Mouse (Mus musculus): ENCODE measurements around the gene Adamtsl4.
"Not testable (repeated sequence)": the region's sequence is repeated elsewhere in the genome, so short reads cannot be mapped to it uniquely, and the experiment has no call there.

Gene Adamtsl4

DNA sequence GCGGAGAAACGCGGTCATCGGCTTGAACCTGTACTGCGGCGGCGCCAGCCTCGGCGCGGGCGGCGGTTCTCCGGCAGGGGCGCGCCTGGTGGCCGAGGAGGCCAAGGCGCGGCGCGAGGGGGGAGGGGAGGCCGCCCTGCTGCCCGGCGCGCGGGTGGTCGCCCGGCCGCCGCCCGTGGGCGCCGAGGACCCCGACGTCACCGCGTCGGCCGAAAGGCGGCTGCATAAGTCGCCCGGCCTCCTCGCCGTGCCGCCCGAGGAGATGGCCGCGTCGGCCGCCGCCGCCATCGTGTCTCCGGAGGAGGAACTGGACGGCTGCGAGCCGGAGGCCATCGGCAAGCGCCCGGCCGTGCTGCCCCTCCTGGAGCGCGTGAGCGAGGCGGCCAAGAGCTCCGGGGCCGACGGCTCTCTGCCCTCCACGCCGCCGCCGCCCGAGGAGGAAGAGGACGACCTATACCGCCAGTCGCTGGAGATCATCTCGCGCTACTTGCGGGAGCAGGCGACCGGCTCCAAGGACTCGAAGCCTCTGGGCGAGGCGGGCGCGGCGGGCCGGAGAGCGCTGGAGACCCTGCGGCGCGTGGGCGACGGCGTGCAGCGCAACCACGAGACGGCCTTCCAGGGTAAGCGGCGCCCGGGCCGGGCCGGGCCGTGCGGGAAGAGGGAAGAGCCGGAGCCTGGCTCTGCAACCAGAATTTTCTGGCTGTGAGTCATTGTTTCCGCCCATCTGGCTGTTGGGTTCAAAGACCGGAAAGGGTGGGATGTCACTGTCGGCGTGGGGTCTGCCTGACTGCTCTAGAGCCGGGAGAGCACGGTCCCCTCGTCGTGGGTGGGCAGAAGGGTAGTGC, 28.6 kb downstream of the Adamtsl4 start:
- DNase-seq, result peak; percentile 79

DNA sequence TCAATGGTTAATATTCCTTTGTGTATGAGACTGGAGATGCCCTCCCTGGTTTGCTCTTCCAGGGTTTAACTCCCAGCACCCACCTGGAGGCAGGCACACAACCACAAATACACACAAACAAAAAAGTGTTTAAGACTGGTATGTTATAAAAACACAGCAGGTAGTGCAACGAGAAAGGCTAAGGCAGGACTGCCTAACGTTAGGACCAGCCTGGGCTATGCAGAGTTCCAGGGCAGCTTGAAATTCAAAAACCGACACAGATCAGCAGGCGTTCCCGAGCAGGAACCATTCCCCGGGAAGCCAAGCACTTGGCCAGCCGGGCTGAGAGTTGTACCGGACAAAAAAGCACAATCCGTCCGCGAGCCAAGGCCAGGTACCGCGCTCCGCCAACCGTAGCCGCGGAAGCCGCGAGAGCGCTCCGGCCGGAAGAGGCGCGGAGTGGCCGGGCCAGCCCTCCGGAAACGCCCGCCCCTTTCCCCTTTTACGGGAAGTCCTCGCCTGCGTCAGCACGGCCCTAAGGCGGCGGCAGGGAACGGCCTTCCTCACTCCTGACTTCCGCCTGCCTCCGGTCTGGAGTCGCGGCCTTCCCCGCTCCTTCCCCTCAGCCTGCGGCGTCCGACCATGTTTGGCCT, 29.4 kb downstream of the Adamtsl4 start, which contains the start of gene Mcl1:
Mcl1 (plus strand) TSS at position 553 of the 632 bp plus-strand sequence.
- DNase-seq, result peak; percentile 94

DNA sequence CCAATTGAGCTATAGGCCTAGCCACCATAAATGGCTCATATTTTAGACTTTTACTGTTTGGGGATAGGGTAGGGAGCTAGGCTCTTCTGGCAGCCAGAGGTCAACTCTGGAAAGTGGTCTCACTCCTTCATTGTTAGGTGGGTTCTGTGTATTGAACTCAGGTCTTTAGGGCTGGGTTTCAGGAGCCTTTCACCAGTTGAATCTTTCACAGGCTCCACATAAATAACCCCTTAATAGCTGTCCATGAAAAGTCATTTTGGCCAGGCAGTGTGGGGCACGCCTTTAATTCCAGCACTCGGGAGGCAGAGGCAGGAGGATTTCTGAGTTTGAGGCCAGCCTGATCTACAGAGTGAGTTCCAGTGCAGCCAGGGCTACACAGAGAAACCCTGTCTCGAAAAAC, 30.0 kb downstream of the Adamtsl4 start:
- DNase-seq, result no peak

DNA sequence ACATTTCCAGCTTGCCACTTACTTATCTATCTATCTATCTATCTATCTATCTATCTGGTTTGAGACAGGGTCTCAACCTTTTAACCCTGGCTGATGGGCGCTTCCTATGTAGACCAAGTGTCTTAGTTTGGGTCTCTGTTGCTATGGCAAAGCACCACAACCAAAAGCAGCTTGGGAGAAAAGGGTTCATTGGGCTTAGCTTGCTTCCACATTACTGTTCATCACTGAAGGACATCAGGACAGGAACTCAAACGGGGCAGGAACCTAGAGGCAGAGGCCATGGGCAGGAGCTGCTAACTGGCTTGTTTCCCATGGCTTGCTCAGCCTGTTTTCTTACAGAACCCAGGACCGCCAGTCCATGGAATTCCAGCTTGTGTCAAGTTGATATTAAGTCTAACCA, 30.6 kb downstream of the Adamtsl4 start:
- DNase-seq, result no peak

DNA sequence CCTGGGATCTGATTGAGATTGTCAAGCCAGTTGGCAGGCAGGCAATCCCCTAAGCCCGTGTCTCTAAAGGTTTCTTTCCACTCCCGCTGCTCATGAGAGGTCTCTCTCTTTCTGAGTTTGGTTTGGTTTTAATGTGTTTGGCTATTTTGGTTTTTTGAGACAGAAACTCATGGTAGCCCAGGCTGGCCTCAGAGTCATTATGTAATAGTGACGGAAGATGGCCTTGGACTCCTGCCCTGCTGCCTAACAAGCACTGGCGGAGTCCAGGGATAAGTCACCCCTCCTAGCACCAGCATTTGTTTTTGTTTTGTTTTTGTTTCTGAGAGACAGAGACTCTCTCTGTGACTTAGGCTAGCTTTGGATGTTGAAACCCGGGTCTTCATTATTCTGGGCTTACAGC, 32.3 kb downstream of the Adamtsl4 start:
- no peak for DNase-seq

DNA sequence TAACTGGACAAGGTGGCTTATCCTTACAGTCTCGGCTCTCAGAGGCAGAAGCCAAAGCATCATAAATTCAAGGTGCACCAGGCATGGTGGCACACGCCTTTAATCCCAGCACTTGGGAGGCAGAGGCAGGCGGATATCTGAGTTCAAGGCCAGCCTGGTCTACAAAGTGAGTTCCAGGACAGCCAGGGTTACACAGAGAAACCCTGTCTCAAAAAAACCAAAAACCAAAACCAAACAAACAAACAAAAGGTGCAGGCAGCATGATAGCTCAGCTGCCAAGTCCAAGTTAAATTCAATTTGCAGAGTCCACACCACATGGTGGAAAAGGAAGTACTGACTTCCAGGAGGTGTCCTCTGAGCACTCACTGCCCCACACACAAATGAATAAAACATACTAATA, 33.3 kb downstream of the Adamtsl4 start:
- DNase-seq, result not testable (repeated sequence)

DNA sequence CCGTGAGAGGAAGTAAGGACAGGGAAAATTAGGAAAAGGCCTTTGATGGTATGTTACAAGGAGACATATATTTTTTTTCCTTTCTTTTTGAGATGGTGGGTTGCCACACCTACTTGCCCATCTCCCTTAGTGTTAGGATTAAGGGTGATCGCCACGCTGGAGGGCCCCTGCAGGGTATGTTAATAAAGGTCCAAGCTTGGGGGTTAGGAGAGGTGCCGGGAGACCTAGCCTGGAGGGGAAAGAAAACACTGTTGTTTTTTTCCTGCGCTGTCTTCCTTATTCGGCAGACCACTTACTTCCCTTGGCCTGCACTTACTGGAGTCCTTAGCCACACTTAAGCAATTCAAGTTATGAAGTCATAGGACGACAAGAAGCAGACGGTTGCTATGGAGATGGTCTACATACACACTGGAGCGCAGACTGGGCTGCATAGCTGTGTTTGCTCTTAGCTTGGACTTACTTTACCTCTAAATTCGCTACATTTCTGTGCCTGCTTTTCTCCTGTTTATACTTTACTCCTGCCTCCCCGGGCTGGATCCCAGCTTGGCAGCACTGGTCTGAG, 34.2 kb downstream of the Adamtsl4 start:
- no peak for DNase-seq

DNA sequence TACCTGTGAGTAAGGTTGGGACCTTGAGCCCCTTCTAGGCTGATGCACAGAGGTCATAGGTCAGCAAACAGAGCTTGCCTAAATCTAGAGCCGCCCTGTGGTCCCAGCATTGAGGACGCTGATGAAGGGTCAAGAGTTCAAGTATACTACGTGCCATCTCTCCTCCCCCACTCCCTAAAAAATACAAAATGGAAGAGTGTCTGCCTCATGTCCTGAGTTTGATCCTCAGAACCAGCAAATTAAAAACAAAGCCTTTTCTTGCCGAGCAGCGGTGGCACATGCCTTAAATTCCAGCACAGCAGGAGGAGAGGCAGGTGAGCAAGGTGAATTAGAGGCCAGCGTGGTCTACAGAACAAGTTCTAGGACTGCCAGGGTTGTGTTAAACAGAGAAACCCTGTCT, 34.8 kb downstream of the Adamtsl4 start:
- no peak for DNase-seq

DNA sequence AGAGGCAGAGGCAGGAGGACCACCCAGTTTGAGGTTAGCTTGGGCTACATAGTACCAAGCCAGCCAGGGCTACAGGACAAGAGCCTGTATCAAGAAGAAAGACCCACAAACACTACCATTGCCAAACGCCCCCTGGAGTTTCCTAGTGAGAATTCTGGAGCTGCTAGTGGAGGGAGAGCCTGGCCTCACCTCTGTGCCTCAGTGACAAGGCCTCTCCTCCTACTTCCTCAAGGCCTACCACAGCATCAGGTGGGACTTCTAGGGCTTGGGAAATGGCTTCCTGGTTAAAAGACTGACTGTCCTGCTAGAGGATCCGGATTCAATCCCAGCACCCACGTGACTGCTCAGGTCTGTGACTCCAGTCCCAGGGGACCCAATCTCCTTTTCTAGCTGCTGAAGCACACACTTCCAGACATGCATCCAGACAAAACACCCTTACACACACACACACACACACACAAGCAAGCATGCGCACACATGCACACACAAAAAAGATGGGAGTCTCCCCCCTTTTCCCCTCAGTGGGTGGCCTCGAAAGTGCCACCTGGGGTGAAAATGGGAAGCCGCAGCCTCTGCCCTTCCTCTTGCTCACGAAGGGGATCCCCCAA, 35.4 kb downstream of the Adamtsl4 start:
- DNase-seq, result no peak

DNA sequence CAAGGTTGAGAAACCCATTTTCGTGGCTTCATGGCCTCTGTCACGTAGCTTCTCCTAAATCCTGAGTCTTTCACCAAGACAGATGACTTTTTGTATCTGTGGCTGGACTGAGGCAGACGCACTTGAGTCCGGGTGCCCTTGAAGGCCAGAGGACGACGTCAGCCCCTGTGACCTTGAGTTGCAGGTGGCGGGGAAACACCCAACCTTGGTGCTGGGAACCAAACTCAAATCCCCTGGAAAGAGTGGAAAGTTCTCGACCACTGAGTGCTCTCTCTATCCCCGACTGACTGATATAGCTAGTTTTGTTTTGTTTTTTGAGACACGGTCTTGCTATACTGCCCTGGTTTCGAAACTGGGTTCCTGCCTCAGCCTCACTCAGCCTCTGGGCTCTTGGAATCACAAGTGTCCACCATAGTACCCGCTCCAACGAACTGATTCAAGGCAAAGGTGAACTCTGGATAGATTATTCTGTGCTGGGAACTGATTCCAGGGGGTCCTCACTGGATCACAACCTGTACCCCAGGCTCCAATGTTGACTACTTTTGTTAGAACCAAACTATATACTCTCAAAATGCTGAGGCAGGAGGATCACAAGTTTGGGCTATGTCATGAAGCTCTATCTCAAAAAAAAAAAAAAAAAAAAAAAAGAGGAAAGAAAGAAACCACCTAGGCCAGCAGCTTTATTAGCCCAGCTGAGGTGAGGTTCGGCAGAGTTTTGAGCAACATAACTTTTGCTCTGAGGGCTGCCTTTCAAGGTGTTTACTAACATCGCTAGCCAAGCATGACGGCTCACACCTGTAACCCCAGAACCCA, 36.1 kb downstream of the Adamtsl4 start:
- no peak for DNase-seq

DNA sequence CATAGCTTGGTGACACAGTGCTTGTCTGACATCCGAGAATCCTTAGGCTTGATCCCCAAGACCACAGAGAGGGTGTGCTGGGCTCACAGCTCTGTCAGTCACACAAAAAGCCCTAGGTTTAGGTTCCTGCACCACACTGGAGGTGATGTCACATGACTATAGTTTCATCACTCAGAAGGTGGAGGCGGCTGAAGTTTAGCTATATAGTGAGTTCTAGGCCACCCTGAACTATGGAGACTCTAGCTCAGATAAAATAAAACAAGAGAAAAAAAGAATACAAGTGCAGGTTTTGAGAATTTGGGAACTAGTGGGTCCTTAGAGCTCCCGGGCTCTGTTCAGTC, 36.7 kb downstream of the Adamtsl4 start:
- no peak for DNase-seq

DNA sequence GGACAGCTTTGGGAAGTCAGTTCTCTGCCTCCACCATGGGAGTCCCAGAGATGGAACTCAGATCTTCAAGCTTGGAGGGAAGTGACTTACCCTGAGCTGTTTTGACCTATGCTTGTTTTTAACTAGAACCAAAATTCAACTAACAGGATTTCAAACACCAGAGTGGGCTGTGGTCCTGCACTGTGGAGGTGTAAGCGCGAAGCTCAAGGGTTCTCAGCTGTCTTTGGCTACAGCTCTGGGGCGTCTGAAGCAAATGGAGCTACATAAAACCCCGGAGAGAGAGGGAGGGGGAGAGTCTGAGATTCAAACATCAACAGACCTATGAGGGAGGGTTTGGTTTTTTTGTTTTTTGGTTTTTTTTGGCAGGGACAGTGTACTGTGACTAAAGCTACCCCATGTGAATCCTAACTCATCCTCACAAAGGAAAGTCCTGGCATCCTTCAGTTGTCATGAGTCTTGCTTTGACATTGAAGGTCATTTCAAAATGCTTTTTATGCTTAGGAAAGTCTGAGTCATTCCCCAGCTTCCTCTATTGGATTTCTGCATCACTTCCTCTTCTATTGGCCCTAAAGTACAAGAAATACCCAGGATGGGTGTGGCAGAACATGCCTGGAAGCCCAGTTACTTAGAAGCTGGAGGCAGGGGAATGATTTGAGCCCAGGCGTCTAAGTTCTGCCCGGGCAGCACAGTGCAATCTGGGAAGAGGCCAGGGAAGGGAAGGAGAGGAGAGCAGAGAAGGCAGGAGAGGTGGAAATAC, 37.3 kb downstream of the Adamtsl4 start:
- DNase-seq, result no peak

DNA sequence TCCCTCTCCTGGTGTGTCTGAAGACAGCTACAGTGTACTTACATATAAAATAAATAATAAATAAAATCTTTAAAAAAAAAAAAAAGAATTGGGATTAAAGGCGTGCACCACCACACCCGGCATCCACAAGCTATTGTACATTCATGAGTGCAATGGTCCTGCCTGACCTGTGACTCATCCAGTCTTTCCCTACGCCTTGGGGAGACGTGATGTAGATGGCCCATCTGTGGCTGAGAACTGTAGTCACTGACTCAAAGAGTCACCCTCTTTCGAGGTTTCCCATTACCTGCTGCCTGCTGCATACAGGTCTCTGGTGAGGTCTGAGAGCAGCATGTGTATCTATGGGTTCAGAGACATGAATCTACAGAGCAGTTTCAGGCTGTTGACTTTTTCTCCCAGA, 39.7 kb downstream of the Adamtsl4 start:
- no peak for DNase-seq

DNA sequence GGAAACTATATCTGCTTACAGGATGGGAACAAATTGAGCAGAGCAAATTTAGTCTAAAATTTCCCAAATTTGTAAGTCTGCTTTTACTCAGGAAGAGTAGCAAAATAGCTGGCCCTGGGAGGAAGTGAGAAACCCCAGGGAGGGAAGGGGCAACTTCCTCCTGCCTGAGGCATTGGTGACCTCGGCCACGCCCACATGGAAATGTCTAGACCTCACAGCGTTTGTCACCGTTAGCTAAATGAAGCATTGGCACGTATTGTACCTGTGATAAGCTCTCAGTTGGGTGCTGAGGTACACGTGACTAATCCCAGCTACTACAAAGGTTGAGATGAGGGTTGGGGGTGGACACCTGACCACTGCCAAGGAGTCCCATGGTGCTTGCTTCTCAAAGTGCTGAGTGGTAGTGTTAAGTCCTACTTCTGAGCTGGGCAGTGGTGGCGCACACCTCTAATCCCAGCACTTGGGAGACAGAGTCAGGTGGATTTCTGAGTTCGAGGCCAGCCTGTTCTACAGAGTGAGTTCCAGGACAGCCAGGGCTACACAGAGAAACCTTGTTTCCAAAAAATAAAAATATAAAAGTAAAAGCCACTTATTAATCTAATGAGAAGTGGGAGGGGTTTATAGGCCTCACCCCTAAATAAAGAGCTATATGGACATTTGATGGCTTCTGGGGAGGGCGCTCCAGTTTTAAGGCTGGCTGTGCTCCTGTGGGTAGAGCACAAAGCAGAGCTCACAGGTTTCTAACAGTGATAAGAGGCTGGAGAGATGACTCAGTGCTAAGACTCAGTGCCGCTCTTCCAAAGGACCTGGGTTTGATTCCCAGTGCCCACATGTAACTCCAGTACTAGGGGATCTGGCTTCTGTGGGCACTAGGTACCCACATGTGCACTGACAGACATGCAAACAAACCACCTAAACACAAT, 42.1 kb downstream of the Adamtsl4 start:
- no peak for DNase-seq

DNA sequence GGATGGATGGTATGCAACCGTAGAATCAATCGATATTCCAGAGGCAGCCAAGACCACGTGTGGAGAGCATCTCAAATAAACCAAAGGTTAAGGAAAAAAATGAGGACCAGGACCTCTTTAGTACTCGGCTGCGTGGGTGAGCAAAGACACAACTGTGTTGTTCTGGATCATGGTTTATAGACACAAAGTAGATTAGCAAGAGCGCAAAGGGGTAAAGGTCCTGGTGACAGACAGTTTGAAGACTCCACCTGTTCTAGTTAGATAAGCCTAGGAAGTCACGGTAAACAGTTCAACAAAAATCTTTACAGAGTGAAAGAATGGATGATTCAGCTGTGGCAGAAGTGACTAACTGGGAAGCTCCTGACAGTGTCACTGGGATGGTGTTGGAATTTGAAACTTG, 44.6 kb downstream of the Adamtsl4 start:
- no peak for DNase-seq

DNA sequence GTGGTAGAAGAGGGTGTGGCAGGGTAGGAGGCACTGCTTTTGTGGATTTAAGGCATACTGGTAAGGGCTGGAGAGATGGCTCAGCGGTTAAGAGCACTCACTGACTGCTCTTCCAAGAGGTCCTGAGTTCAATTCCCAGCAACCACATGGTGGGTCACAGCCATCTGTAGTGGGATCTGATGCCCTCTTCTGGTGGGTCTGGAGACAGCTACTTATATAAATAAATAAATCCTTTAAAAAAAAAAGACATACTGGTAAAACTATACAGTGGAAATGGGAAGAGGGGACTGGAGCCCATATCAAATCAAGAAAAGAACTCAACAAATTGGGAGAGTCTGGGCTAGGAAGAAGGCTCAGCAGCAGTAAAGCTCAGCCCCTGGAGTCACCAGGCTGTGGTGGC, 48.0 kb downstream of the Adamtsl4 start:
- no peak for DNase-seq

DNA sequence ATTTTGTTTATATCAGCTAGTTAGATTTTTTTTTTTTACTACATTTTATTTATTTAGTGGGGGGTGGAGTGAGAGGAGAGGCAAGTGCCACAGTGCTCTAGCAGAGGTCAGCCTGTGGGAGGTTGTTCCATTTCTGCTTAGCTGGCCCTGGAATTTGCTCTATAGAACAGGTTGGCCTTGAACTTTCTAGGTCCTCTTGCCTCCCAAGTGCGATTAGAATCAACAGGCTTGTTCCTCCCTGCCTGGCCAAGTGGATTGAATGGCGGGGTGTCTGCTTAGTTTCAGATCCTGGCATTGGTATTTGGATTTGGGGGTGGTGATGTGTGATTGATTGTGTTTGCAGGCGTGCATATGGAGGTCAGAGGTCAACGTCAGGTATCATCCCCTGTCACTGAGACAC, 51.6 kb downstream of the Adamtsl4 start:
- no peak for DNase-seq

DNA sequence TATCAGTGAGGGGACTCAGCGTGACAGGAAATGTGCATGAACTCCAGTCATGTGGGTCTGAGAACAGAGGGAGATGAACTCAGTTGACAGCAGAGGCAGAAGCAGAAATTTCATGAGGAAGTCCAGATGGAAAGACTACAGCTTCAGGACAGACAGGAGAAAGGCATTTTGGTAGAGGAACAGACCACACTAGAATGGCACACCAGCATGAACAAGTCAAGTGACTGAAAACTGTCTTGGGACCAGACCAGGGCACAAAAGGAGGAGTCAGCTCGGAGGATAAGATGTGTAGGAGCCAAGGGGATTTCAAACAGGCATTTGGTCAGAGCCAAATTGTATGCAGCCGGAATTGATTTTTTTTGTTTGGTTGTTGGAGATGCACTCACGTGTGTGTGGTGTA, 52.1 kb downstream of the Adamtsl4 start:
- DNase-seq, result no peak

DNA sequence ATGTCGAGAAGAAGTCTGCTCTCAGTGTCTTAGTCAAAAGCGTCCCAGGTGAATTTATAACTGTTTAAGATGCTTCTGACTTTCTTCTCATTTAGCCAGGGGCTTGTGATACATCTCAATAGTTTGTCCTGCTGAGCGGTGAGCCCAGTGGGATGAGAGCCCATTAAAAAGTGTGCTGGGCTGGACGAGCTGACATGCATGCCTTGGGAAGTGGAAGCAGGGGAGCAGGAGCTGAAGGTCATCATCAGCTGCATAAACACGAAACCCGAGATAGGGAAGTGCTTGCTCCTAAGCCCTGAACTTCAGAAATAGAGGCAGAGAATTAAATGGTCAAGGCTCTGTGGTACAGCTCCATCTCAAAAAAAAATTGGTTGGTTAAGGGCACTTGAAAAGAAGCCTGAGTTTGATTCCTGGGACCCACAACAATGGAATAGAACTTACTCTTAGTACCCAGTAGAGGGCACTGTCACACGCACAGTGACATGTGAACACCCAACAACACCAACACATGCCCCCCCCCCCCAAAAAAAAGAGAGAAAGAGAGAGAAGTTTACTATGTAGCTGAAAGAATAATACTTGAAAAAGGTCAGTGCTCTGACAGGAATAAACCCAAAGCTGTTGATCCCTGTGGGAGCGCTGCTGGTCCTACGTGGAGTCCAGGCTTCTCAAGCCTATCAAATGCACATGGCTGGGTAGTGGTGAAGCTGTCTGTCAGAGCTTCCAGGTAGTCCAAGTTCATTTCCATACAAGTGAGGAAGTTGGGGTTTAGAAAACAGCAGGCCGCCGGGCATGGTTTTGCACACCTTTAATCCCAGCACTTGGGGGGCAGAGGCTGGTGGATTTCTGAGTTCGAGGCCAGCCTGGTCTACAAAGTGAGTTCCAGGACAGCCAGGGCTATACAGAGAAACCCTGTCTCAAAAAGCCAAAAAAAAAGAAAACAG, 54.8 kb downstream of the Adamtsl4 start:
- no peak for DNase-seq

DNA sequence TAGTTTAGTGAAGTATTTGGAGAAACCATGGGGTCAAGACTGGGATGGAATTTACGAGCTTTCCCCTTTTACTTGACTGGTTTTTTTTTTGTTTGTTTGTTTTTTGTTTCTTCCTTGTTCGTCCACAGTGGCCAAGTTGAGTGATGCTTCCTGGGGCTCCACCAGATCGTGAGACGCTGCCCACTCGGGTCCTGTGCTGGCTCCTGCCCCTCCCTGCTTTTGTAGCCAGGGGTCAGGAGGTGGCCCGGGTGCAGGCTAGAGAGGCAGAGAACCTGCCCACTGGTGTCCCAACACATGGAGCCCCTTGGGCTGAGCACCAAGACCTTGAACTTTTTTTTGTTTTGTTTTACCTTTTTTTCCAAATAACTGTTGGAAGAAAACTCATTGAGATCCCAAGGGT, 56.4 kb downstream of the Adamtsl4 start:
- DNase-seq, result no peak

Data from kidney, adult 18-20 months (tissue).